Mouse (Mus musculus) cerebellum, adult 2 months (tissue): ENCODE measurements at regions not wholly inside any gene's neighbourhood (a gene's known extent, or its start where the extent isn't known, plus 50 kb on each side); places are given as distances from the start of the nearest gene placed in this dataset.

ENCODE experiments used
- CTCF ChIP-seq: fragments of 200-500 bp; IDR thresholded peaks from 2 replicates; pipeline ENCODE4 v1.5.1; 2011; ENCODE audit warnings: low read depth, mild to moderate bottlenecking, control low read depth, low read length, moderate library complexity, borderline replicate concordance; ENCODE audit not compliant: insufficient read depth
- POLR2A ChIP-seq: fragments of 200-500 bp; IDR thresholded peaks from 2 replicates; pipeline ENCODE4 v1.6.1; 2011; ENCODE audit warnings: low read length, control low read depth, borderline replicate concordance; ENCODE audit not compliant: insufficient read depth

GRCm38 (mm10) chr13:5729426-5730068, 131.7 kb upstream of the Klf6 start:
- TF ChIP-seq CTCF (no peak), POLR2A (no peak)
